Mouse (Mus musculus) olfactory bulb, adult 2 months (tissue): ENCODE results near the gene Angptl1.

Experiments
- CTCF ChIP-seq: fragments of 200-500 bp; IDR thresholded peaks from 2 replicates; pipeline ENCODE4 v1.5.1; 2012; ENCODE audit warnings: low read depth, mild to moderate bottlenecking, low read length, moderate library complexity; ENCODE audit not compliant: insufficient read depth
- POLR2A ChIP-seq: fragments of 200-500 bp; IDR thresholded peaks from 2 replicates; pipeline ENCODE4 v1.6.1; 2012; ENCODE audit warnings: mild to moderate bottlenecking, low read depth, low read length, moderate library complexity; ENCODE audit not compliant: insufficient read depth

GRCm38 (mm10) chr1:156819236-156819635 is 19.1 kb upstream of the Angptl1 start:
- TF ChIP-seq POLR2A (no peak), CTCF (no peak)
